Mouse (Mus musculus) retina, postnatal 7 days (tissue): Measurements from ENCODE around the gene Flvcr1.

Experiments
- DNase-seq: peaks from one replicate; pipeline ENCODE4 v3.0.0-alpha.2; 2012; ENCODE audit warnings: low read depth, low spot score

Gene Flvcr1

DNA sequence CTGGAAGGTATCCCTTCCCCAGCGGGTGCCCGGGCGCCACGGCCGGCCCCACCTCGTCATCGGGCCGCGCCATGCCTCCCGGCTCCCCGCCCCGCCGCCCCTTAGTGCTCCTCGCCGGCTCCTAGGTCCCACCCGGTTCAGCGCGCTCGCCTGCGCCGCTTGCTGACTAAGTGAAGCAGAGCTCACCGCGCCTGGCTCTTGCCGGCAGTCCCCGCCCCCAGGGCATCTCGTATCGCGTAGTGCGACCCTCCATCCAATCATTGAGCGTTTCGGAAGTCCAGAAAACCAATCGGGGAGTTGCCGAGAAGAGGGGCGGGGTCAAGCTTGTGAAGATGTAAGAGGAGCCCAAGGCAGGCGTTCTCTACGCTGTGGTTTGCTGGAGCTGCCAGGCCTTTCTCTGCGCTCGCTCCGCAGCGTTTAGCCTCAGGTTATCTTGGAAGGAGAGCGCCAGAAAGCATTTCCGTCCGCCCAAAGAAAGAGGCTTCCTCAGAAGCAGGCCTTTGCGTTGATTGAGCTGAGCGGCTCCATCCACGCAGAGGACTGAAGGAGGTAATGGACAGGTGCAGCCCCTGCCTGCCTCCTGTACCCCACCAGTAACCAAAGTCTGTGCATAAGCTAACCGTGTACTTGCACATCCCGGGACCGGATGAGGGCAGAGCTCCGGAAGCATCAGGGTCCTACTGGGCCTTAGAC is at the start of gene Flvcr1:
TSS of gene Flvcr1 (minus strand) at position 138 of the 693 bp plus-strand sequence.
- DNase-seq, result peak; percentile 98

DNA sequence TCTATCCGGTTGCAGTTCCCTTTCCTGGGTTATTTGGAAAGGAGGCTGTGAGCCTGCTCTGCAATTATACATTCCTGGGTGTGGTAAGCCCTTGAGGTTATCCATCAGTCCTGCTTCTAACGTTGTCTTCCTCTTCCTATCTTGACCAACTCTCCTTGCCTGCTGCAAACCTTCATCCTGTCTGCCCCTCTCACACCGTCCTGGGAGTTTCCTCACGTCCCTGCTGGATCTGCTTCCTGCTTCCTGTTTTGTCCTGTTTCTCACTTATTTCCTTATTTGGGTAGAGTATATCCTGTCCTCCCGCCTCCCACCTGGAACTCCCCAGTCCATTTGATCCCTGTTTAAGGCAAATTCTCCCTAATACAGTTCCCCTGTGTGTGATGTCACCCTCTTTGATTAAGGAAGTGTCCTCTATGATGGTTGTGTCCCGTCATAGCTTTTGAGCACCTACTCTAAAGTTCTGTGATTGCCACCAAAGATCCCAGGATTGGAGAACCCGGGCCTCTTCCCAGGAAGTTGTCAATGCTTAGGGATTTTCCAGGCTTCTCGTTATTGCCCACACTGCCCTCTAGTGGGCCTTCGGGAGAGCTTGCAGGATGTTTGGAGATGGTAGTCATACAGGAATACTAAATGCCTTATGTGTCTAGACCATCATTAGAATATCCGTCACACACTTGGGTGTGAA is 49.4 kb upstream of the Flvcr1 start:
- peak; percentile 65 for DNase-seq

DNA sequence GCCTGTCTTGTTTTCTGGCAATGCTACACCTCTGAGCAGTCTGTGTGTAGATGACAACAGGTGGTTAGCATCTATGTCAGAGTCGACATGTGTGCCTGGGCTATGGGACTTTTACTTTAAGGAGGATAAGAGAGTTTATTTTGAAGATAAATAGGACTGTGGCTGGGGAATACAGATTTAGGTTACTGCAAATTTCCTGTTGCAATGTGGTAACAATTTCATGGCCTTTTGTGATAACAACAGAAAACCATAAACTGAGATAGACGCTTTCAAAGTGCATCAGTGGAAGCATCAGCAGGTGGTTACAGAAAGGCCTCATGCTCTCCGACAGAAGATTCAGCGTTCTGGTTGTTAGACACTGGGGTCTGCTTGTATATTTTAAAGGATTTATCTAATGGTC is 47.5 kb upstream of the Flvcr1 start:
- no peak for DNase-seq

DNA sequence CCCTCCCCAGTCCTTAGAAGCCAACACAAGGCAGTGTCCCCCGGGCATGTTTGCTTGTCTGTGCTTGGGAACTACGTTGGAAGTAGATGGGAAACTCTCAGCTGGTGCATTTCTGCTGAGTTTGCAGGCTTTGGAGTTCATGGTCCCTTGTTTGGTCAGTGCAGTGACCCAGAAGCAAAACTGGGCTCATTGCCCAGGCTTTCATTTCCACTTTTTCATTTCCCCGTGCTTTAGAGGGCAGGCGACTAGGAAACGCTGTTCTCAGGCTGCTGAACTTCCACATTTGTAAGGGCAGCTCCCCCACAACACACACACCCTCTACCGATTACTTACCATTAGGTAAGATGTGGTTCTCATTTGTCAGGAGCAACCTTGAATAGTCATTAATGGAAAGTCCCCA is 47.0 kb upstream of the Flvcr1 start:
- DNase-seq, result no peak

DNA sequence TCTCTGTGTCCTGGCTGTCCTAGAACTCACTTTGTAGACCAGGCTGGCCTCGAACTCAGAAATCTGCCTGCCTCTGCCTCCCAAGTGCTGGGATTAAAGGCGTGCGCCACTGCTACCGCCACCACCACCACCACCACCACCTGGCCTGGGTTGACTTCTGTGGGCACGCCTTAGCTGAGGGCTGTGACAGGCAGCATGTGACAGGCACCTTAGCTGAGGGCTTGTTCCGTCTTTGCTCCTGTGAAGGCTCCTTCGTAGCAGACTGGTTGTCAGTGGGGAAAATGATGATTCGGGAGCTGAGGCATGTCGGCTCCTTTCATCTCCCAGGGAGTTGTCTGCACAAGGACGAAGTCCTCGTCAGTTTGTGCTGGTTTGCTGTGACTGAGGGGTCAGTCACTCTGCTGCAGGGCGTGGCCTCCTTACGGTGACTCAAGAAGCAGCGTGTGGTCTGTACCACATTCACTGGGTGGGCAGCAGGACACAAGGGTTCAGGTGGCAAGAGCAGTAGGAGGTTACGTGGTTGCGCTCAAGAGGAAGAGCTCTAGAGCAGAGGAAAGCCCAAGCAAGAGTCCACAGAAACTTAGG is 46.5 kb upstream of the Flvcr1 start:
- DNase-seq, result no peak

DNA sequence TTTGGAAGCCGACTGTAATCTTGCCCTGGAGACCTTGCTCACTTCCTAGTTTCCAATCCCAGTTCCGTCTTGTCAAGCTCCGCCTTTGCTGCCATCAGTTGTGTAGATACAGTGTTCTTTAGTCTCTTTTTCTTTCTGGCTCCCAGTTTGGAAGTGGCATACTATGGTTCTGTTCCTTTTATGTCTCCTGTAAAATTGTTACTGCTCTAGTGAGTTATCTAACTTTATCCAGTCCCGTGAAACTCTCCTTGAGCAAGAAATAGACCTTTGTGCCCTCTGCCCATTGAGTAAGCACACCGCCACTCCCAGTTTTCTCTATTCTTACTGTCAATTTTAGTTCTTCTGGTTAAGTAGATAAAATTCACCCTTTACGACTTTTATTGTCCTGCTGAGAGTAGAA is 45.7 kb upstream of the Flvcr1 start:
- no peak for DNase-seq

DNA sequence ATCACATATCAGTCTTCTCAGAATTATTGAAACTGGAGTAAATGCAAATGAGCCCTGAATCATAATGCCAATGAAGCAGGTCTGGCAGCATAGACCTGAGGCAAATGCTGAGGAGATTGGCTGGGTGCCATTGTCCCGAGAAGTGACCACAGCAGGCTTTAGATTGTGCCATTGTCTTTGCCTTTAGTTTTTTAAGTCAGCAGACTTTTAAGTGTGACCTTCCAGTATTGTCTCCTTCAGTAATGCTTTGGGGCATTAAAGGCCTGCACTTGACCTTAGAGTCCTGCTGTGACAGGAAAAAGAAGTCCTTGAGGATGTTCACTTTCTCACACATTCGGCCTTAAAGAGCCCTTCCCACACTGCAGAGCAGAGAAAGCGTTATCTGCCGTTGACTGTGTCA is 44.3 kb upstream of the Flvcr1 start:
- DNase-seq, result no peak

DNA sequence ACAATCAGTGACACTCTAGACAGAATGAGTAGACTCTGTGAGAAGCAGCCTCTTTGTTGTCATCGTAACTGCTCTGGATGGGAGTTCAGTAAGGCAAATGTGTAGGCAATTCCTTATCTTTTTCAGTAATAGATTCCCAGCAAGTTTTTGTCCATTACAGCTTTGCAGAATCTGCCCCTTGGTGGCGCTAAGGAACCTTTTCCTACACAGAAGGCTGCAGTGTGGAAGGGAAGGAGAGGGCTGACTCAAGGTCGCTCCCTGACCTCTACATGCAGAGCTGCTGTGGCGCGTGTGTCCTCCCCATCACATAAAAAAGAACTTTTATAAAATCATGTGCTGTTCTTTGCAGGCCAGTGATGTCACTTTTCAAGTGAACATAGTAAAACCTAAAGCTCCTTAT is 42.4 kb upstream of the Flvcr1 start:
- DNase-seq, result no peak

DNA sequence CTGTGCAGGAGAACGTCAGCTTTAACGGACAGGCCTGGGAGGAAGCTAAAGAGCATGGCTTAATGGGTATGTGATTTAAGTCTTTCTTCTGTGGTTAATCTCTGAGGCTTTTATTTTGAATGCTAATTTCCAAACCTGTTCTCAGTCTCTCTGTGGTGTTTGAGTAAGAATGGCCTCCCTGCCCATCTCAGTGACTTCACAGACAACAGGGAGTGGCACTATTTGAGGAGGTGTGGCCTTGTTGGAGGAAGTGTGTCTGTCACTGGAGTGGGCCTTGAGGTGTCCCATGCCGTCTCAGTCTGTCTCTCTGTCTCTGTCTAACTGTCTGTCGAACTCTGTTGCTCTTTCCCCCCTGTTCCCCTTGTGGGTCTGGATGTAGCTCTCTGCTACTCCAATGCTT is 39.2 kb upstream of the Flvcr1 start:
- DNase-seq, result no peak

DNA sequence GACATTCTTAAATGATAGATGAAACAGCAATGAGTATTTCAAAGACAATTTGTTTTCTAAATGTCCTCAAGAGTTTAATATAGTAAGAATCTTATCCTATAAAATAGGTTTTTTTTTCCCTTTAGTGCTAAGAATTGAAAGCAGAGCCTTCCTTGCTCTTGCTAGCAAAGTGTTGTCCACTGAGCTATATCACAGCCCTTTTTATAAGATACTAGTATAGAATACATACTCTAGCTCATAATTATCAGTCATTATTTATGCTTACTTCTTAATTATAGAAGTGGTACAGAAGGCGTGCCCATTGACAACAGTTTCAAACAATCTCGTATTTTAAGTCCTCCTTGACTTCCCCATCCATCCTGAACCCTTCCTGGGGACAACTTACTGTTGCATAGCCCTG is 38.6 kb upstream of the Flvcr1 start:
- DNase-seq, result no peak

DNA sequence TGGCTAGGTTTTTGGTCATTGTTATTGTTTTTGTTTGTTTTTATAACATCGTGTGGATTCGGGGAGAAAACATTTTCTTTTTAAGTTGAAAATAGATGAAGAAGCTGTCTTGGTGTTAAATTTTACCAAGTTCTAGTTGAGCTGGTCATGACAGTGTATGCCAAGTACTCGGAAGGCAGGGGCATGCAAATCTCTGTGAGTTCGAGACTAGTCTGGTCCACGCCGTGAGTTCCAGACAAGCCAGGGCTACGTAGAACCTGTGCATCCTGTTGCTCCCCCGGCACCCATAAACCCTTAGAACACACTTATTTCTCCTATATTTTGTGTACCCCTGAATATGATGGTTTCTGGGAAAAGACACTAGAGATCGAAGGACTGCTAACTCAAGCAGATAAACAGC is 37.7 kb upstream of the Flvcr1 start:
- DNase-seq, result no peak

DNA sequence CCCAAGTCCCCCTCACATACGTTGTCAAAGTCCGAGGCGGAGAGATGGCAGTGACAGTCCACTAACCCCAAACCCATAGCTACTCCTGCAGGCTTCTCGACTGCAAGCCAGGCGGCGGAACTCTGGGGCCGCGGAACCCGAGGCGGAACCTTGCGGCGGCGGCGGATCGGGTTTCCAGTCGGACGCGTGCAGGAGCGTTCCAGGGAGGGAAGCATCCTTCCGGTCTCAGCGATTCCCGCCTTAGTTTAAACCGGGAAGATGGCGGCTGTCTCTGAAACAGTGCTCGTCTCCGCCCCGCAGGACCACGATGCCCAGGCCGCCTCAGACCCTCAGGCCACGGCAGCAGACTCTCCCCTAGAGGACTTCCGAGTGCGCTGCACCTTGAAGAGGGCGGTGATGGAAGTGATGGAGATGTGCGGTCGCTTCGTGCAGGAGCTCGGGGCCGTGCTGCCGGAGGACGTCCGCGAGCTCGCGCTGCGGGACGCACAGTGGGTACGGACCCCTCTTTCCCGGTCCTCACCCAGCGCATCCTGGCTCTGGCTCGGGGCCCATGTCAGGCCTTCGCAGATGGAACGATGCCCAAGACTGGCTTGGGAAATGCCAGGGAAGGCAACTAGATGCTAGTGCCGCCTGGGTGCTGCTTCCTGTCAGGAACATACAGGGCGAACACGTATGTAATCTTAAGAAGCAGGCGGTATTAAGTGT is 37.0 kb upstream of the Flvcr1 start, which contains the start of the genes Tatdn3 and Nsl1:
TSS of gene Tatdn3 (minus strand) at position 152 of the 705 bp plus-strand sequence.
TSS of gene Nsl1 (plus strand) at position 232 of the 705 bp plus-strand sequence.
- peak; percentile 84 for DNase-seq

DNA sequence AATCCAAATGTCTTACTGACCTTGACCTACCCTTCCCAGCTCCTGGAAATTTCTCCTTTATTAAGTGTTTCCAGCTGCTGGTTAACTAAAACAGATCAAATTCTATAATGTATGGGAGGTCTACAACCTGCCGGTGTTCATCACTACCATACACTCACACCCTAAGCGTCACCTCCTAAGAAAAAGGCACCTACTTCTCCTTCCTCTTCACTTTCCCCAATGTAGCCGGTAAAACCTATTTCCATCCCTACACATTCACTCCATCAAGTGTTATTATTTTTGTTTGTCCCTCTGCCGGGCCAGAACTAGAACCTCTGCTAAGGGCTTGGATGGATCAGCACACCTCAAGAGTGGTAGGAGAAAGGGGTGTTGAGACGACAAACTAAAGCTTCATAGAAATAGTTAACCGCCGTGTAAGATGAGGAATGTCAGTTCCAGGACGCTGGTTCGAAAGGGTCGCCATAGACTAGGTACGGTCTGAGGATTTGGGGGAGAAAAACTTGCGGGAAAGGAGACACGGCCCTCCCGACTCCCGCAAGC is 36.4 kb upstream of the Flvcr1 start:
- DNase-seq, result no peak

DNA sequence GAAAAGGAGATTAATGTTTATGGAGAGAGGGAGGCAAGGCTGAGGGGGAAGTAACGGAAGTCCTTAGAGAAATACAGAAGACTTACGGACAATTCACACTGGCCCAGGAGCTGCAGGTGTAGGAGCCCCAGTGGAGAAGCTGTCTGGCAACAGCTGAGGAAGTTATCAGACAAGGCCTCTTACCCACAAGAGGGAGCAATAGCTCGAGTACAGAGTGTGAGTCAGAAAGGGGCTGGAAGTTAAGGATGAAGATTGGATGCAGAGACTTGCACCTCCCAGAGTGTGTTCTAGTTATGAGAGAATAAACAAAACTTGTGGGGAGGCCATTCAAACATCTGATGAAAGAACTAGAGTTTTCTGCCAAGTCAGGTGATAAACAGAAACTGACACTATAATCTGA is 31.5 kb upstream of the Flvcr1 start:
- DNase-seq, result no peak

DNA sequence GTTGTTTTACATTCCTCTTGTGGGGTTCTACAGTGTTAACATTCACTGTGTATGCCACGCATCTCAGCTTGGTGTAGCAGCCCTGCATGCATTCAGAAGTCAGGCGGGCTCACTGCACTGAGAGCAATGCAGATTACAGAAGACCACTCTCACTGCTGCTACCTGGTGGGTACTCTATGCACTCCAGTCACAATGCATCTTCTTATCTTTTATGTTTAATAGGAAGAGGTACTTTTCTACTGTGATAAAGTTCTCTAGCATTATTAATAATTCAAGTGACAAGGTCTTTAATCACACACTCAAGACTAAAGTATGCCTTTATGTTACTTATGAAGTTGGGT is 29.5 kb upstream of the Flvcr1 start:
- DNase-seq, result no peak

DNA sequence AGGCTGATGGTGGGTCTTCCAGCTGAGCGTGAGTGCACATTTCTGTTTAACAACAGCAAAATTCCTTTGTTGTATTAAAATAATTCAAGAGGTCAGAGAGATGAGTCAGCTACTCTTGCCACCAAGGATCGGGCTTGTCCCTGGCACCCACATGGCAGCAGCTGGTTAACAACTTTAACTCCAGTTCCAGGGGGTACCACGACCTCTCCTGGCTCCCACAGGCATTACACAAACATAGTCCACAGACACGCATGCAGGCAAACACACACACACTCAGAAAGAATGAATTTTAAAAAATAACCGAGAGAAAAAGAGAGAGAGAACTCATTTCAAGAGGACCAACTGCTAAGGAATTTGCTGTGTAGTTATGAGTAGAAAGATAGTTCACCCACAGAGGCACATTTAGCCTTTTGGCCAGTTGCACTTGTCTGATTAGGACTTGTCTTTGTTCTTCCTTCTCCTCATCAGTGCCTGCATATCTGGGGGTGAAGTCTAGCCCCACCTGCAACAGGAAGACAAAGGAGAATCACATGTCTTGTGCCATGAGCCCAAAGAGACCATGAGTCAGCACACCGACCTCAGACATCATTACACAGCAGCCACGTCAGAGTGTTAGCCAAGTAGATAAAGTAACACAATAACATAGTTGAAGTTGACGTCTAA is 29.0 kb upstream of the Flvcr1 start:
- DNase-seq, result no peak

DNA sequence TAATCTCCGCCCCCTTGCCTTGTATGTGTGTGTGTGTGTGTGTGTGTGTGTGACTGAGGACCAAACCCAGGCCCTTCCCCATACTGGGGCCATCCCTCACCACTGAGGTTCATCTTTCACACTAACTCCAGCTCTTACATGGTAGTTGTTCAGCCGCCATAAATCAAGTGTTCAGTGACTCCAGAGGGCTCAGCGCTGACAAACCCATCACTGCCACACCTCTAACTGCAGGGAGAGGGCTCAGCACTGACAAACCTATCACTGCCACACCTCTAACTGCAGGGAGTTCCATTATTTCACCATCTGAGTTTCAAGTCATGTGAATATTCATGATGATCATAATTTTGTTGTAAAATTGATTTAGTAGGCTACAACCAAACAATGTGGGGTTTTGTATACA is 27.6 kb upstream of the Flvcr1 start:
- DNase-seq, result no peak

DNA sequence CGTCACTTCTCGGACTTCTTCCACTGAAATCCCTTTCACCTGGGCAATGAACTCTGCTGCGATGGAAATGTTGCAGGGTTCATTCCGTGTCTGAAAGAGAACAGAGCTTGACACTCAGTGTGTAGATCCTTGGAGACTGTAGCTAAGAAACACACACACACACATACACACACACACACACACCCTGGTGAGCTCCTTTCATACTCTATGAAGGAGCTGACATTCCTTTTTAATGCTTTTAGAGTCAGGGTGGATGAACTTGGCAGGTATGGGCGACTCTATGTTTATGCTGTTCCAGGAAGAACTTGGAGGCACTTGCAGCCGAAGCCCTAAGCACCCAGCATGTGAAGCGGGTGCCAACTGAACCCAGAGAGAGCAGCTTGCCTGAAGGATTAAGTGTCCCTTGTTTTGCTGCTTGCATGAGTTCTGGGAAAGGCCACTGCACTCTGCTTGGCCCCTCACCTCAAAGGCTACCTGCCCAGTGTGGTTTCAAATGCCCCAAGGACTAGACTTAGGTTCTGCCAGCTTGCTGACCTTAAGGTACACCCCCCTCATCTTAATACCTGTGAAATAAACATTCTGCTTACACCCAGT is 20.4 kb upstream of the Flvcr1 start:
- no peak for DNase-seq

DNA sequence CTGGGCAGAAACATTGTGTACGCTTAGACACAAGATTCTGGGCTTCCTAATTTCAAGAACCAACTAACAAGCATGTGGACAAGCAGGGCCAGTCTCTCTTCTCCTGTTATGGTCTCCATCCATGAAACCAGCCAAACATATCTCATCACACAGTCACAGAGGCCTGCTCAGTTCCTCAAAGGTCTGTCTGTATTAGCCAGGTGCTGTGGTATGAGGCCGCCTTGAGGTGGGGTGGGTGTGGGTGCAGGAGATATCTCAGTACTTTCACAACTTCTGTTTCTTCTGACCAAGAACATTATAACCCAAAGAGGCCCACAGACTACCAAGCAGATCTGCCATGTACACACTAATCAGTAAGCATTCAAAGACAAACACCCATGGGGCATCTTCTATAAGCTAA is 19.3 kb upstream of the Flvcr1 start:
- no peak for DNase-seq

DNA sequence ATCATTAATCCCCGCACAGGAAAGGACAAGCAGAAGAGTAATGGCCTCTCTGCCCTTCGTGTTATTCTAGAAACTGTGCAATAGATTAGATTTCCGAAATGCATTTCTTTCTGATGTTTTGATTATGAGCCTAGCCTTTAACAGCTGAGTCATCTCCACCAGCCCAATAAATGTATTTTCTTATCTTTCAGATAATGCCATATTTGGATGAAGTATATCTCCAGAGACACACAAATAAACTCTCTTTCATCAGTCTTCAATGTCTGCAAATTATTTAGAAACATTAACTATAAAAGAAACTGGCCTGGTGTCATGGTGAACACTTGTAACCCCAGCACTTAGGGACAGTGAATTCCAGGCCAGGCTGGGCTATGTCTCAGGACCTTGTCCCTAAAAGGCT is 16.7 kb upstream of the Flvcr1 start:
- no peak for DNase-seq

DNA sequence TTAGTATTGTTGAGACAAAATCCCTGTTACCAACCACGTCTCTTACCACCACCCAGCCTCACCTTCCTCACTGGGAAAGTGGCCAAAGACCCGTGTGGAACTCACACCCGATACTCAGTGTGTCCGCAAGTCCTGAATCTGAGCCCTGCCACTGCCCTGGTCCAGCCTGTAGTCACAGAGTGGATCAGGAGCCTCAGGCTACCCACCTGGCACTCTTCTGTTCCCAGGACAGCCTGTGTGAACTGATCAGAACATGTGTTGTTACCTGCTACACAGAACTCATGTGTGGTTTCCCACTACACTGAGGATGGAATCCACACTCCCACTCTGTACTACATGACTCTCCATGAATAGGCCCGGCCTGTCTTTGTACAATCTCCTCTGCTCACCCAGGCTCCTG is 16.1 kb upstream of the Flvcr1 start:
- no peak for DNase-seq
